Mouse (Mus musculus) thymus, postnatal 36 days (tissue): ENCODE measurements around the gene Creb1.
"Not testable (repeated sequence)": the region's sequence is repeated elsewhere in the genome, so short reads cannot be mapped to it uniquely, and the experiment has no call there.

Source experiments
- DNase-seq, 2 experiments: peaks; one replicate each; pipeline ENCODE4 v3.0.0; 2022; ENCODE audit warnings: mixed read lengths in 2 of 2

The Creb1 gene

DNA sequence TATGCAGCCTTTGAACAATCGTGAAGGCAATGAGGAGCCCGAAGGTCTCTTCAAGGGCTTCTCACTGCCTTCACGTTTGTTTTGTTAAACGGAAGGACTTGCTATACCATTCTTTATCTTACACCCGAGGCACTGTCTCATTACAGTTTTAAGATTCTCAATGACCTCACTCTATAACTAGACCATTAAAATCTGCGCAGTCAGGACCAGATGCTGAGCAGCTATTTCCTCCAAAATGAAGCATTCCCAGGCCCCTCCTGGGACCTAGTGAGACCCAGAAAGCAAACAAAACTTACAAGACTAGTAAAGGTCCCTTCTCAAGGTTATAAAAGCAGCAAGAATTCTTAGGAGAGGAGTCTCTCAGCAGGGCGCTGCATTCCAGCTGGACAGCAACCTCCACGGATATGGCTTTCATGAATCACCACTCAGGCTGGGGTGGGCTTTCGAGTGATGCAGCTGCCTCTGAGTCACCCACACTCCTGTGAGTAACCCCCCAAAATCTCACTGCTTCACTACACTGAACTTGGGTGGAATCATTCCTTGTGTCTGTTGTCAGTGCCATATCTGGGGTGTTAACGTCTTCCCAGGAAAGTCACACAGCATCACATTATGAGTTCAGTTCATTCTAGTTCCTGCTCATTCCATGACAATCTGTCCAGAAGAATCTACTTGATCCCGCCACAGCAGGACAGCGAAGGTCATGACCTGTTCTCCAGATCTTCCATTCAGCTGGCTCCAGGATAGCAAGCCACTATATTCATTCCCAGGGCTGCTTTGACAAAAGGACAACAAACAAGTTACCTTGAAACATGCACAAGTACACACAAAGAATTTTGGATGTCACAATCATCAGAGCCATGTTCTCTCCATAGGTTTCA, 91.4 kb downstream of the Creb1 start:
- DNase-seq = no peak

- DNase-seq = no peak
These were observed 92.8 kb downstream of the Creb1 start for GRCm38 (mm10) chr1:64625214-64625613.

DNA sequence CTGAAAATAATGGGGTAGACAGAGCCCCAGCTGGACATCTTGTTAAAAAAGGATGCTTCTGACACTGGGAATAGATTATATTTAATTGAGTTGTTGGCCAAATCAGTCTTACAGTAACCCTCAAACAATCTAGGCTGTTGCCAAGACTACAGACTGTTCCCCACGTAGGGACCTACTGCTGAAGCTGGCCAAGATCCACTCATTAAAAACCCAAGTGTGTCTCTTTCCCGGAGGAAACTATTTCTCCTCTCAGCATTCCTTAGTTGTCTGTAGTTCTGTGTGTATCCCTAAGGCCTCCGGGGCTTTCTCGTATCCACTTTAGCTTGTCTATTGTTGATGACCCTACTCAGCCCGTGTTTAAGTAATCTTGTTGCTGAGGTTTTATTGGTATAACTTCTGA, 99.1 kb downstream of the Creb1 start:
- DNase-seq = no peak

- no peak for DNase-seq
These were observed 100.8 kb downstream of the Creb1 start for GRCm38 (mm10) chr1:64633237-64633636.

DNA sequence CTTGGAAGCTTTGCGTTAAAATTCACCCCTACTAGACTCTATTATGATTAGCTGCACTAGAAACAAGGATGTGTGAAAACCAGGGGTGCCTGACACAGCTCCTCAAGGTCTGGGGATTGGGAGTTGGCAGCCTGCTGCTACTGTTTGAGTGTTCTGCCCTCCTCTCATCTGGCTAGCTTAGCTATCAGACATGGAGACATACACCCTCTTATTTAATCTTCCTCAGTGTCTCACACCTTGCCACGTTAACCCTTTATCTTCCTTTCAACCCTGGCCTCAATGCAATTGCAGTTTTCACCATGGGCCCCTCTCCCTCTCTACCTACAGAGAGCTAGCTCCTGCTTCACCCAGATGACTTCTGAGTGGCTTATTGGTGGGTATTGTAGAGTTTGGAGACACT, 103.2 kb downstream of the Creb1 start:
- DNase-seq = no peak

DNA sequence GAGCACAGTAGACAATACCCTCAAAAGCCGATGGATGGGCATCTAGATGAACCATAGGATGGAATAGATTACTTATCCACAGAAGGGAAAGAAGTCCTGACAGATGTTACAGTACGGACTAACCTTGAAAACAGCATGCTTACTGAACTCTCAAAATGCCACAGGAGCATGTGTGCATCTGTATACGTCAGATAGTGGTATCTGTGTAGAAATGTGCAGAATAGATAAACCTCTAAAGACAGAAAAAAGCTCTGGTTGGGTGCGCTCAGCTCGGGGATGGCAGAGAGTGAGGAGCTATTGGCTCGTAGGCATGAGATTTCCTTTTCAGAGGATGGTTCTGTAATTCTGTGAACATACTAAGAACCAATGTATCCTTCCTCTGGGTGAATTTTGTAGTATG, 106.8 kb downstream of the Creb1 start:
- DNase-seq = no peak

DNA sequence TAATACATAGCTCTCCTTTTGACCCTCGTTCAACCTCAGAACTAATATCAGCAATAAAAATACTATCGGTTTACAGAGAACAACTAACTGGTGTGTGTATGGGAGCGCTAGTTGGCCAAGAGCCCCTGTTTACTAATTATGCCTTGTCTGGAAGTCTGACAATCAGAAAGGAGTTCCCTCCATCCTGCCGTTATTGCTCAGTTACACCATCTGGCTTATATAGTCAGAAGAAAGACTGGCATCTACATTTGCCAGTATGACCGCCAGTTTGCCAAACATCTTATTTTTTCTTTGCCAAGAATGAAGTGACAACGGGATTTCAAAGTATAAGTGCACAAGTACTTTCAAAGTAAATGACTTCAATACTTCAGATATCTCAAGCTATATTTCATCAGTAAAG, 108.6 kb downstream of the Creb1 start:
- no peak for DNase-seq

- DNase-seq = not testable (repeated sequence)
These were observed 110.1 kb downstream of the Creb1 start for GRCm38 (mm10) chr1:64642541-64642940.

DNA sequence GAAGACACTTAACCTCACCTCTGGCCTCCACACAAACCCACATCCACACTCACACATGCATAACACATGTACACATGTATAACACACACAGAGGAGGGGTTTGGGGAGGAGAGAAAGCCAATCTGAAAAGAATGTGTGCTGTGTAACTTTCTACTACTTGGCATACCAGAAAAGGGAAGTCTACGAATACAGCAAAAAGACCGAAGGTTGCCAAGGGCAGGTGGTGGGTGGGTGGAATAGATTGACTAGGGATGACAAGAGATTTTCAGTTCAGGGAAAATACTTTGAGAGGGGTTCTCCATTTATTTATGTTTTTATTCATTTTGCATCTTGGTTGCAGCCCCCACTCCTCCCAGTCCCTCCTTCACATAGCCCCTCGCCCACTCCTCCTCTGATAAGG, 112.1 kb downstream of the Creb1 start:
- DNase-seq = no peak

DNA sequence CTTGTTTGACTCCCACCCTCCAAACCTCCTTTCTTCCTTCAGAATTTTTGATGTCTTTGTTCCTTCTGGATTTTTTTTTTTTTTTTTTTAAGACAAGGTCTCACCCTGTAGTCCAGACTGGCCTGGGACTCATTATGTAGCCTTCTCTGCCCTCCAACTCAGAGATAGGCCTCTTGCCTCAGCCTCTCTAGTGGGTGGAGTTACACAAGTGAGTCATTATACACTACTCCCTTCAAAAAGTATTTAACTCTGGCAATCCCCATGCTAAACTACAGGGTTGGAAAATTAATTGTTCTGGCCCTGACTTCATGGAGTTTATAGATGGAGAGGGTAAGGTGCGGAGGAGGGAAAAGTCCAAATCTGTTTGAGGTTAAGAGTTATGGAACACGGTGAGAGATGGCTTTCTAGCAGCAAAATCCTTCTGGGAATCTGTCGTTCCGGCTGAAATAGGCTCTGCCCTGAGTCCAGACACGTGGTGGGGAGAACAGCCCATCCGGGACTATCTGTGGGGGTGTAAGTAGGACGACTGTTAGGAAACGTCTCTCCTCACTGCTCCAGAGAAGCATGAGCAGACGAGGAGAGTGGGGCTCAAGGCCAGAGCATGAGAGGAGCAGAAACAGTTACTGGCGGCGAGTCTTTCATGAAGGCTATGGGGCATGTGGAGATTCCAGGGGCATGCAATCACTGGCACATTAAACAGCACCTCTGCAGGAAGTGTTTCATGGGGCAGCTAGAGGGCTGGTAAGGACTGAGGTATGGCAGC, 117.1 kb downstream of the Creb1 start:
- DNase-seq = no peak

GRCm38 (mm10) chr1:64653701-64654100, 121.3 kb downstream of the Creb1 start:
- DNase-seq = no peak
